Mouse (Mus musculus) heart, adult 2 months (tissue): ENCODE measurements at regions not wholly inside any gene's neighbourhood (a gene's known extent, or its start where the extent isn't known, plus 50 kb on each side); places are given as distances from the start of the nearest gene placed in this dataset.

ENCODE experiments used
- DNase-seq, 2 experiments: peaks; one replicate each; pipeline ENCODE4 v3.0.0; 2021
- H3K27ac ChIP-seq: fragments of 200-600 bp; 2 replicates; pipeline ENCODE4 v1.8.1; 2022
- H3K27me3 ChIP-seq: fragments of 200-500 bp; 2 replicates; pipeline ENCODE4 v1.6.1; 2012; ENCODE audit warnings: mild to moderate bottlenecking, low read length, inconsistent platforms, mixed read lengths; ENCODE audit not compliant: control insufficient read depth, insufficient read depth
- H3K36me3 ChIP-seq: fragments of 200-500 bp; 2 replicates; pipeline ENCODE4 v1.6.1; 2012; ENCODE audit warnings: low read length, inconsistent platforms; ENCODE audit not compliant: control insufficient read depth, insufficient read depth
- H3K4me1 ChIP-seq: fragments of 200-500 bp; 2 replicates; pipeline ENCODE4 v1.6.1; 2011; ENCODE audit warnings: low read length; ENCODE audit not compliant: control insufficient read depth, insufficient read depth
- H3K4me3 ChIP-seq: fragments of 200-600 bp; 2 replicates; pipeline ENCODE4 v1.8.1; 2022
- H3K79me2 ChIP-seq: fragments of 200-500 bp; replicated peaks from 2 replicates; pipeline ENCODE4 v1.6.1; 2012; ENCODE audit warnings: mild to moderate bottlenecking, inconsistent platforms, low read length, moderate library complexity, mixed read lengths; ENCODE audit not compliant: control insufficient read depth, insufficient read depth
- H3K9ac ChIP-seq: fragments of 200-500 bp; 2 replicates; pipeline ENCODE4 v1.6.1; 2012; ENCODE audit warnings: low read depth, mild to moderate bottlenecking, control low read depth, inconsistent platforms, low read length, mixed read lengths
- CTCF ChIP-seq: fragments of 200-600 bp; IDR thresholded peaks from 2 replicates; pipeline ENCODE4 v1.8.1; 2022; ENCODE audit warnings: antibody characterized with exemption, mild to moderate bottlenecking, moderate library complexity
- EP300 ChIP-seq: fragments of 200-500 bp; IDR thresholded peaks from 2 replicates; pipeline ENCODE4 v1.6.1; 2011; ENCODE audit warnings: low read depth, low read length, control low read depth; ENCODE audit not compliant: insufficient read depth
- POLR2A ChIP-seq: fragments of 200-500 bp; IDR thresholded peaks from 2 replicates; pipeline ENCODE4 v1.6.1; 2011; ENCODE audit warnings: mild to moderate bottlenecking, low read depth, low read length, control low read depth; ENCODE audit not compliant: insufficient read depth
- WGBS: fragments of 180-500 bp; shearing (Covaris S2); methylation state at CpG from one replicate; pipeline ENCODE4 v1.1.7; 2018; 5-methylcytosine and 5-hydroxymethylcytosine counted together
- intact Hi-C: fragments of 180-260 bp; cut with DNase I; formaldehyde crosslinking; loops from one replicate; pipeline ENCODE4 v1.15.1; 2025

DNA sequence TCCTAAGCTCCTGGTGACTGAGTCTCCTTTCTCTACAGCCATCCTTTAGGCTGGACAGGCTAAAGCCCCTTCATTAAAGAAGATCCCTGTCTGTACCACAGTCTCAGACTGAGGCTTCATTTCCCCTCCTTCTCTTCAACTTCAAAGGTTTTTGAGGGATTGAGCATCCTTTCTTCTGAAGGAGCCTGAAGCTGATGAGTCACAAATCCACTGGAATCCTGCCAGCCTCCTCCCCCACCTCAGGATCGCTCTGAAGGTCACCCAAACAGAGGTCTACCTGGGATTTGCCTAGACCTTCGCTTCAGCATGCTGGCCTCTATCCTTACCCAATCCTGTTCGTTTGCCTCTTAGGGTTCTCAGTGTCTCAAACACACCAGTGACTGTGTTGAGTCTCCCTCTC is 57.7 kb upstream of the Ror1 start:
- Histone ChIP-seq H3K79me2 (no peaks in the 10 kb centered on the region), H3K9ac (no peak overlapping the region), H3K4me3 (no peak overlapping the region), H3K27ac (no peak overlapping the region), H3K36me3 (no peaks in the 10 kb centered on the region), H3K27me3 (no peaks in the 10 kb centered on the region), H3K4me1 (no peaks in the 10 kb centered on the region)
- WGBS = 71% methylated on average over 3 of the region's 3 CpGs
- TF ChIP-seq POLR2A = no peak
- no peak for TF ChIP-seq CTCF
- no peak for TF ChIP-seq EP300
- DNase-seq = peak in 1 of 2 experiments; percentile 1
- intact Hi-C loops = loop anchor here (10.0 kb wide), 1 partner anchor 177 kb away; no protein-coding TSS in a partner anchor

- H3K27ac ChIP-seq = no peak overlapping the region
- WGBS = 56% methylated on average over 3 of the region's 3 CpGs
- intact Hi-C loops = loop anchor here (10.0 kb wide), 1 partner anchor 175 kb away; no protein-coding TSS in a partner anchor
Measured at GRCm38 (mm10) chr4:100039741-100040140, 55.9 kb upstream of the Ror1 start.

GRCm38 (mm10) chr4:100041982-100042381 is 53.6 kb upstream of the Ror1 start:
- H3K4me3 ChIP-seq = no peak overlapping the region
- no peaks in the 10 kb centered on the region for H3K27me3 ChIP-seq
- no peak for DNase-seq
- no peaks in the 10 kb centered on the region for H3K79me2 ChIP-seq
- no peak overlapping the region for H3K9ac ChIP-seq
- H3K4me1 ChIP-seq = peaks cover 2% of the 10 kb centered on the region
- TF ChIP-seq CTCF (no peak), EP300 (no peak), POLR2A (no peak)
- intact Hi-C loops = no loop called here
- no peak overlapping the region for H3K27ac ChIP-seq
- 36% methylated on average over 11 of the region's 11 CpGs for WGBS
- H3K36me3 ChIP-seq = no peaks in the 10 kb centered on the region

More at GRCm38 (mm10) chr4:100039741-100040140, 55.9 kb upstream of the Ror1 start:
- Histone ChIP-seq H3K4me3 (no peak overlapping the region), H3K79me2 (no peaks in the 10 kb centered on the region), H3K4me1 (no peaks in the 10 kb centered on the region), H3K27me3 (no peaks in the 10 kb centered on the region), H3K9ac (no peak overlapping the region), H3K36me3 (no peaks in the 10 kb centered on the region)
- TF ChIP-seq POLR2A (no peak), EP300 (no peak), CTCF (no peak)
- peak in 1 of 2 experiments; percentile 1 for DNase-seq

DNA sequence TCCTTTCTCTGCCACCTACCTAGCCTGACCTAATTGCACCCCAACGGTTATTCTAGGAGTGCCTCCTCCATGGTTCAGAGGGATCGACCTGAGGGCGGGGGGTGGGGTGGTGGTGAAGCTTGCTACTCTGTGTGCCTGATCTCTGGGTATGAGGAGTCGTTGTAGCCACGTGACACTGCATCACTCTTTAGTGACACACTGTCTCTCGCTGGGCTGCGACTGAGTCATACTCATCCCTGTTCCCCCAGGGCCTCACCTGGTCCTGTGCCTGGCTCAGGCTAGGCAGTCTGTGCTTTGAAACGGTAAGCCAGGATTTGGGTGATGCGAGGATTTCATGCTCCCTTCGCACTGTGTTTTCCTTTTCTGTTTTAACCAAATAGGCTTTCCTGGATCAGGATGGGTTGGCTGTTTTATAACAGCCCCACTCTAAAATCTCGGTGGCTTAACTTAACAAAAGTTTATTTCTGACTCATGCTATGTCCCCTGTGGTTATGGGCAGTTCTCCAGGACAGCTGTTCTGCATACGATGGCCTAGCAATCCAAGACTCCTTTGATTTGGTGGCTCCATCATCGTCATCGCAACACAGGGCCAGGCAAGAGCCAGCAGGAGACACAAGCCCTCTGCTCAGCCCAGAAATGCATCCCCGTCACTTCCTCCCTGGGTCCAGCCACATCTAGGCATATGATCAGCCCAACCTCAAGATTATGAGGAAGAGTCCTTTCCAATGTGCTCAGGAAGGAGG is 50.3 kb upstream of the Ror1 start:
- peaks cover 4% of the 10 kb centered on the region for H3K4me1 ChIP-seq
- H3K27me3 ChIP-seq = no peaks in the 10 kb centered on the region
- no peak overlapping the region for H3K4me3 ChIP-seq
- intact Hi-C loops = no loop called here
- H3K36me3 ChIP-seq = no peaks in the 10 kb centered on the region
- WGBS = 71% methylated on average over 15 of the region's 15 CpGs
- peak; percentile 45 to 53 for DNase-seq
- no peak overlapping the region for H3K9ac ChIP-seq
- TF ChIP-seq CTCF (no peak), POLR2A (no peak), EP300 (no peak)
- no peaks in the 10 kb centered on the region for H3K79me2 ChIP-seq
- no peak overlapping the region for H3K27ac ChIP-seq
